Mouse (Mus musculus): Measurements from ENCODE around the gene Ubtd1.

DNA sequence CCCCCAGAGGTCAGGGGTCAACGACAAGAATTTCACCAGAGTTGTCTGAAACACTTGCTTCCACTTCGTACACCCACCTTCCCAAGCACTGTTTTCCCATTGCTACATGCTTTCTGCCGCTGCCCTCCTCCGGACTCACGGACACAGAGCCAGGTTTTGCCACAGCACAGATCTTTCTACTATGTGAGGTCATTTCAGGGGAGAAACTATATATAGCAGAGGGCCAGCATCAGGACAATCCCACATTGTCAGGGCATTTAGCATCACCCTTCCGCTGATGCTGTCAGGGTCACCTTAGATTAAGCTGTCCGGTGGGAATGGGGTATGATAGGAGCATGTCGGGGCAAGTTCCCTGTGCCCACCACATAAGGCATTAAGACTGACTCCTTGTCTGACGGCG lies 15.5 kb downstream of the Ubtd1 start:
- TF ChIP-seq CTCF (conservative IDR thresholded peaks at IDR 0.05; ENCODE audit: low read length): no peak
- TF ChIP-seq POU5F1 (IDR thresholded peaks at IDR 0.05; ENCODE audit: borderline replicate concordance, low read length): no peak

All from E14TG2a.4 (cell line).